9 mouse cellular contexts compared by ENCODE assay signal in the genomic region with DNA sequence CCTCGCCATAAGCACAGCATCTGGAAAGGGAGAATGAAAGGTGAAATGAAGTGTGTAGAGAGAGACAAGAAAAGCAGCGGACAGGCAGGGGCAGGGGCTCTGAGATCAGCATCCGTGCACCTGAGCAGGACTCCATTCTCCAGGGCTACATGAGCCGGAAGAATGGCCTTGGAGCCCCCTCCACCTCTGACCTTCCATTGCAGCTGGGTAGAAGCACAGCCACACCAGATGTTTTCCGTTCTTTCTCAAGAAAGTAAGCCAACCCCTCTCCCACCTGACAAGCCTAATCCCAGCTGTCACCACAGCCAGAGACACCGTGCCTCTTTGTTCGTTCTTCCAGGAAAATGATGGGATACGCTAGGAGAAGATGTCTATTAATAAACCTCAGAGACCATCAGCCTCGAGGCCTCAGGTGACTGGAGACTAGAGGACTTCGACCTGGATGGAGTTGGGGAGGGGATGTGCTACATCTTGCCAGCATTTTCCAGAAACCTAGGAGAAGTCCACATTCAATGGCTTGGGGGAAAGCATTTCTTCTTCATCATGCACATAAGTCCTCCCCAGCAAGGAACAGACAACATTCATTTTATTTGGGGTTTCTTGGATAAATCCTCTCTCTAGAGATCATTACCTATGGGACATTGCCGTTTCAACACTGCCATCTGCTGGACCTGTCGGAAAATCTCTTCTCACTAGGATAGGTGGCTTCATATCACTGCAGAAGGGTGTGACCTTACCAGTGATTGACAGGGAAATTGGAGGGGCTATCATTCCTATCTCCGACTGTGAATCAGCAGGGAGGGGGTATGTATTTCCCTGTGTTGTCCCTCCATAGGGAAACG.
A peak's percentile ranks its signal among the peaks of the same experiment; 100 is the strongest.
DNase-seq lines count a peak whose midpoint lies in the region; ATAC-seq and TF ChIP-seq lines count a peak whose summit lies in the region.
"Had no signal": no experiment of that assay in that cellular context is flagged by ENCODE, and none has a peak within 500 bp of the region (broad histone marks: within the 10 kb centered on the region; RNA-seq: fewer than 3 reads in every experiment).

No protein-coding gene starts in this region.

- no peak for TF ChIP-seq POLR2A in lung, adult 2 months (IDR thresholded peaks at IDR 0.05; ENCODE audit: borderline replicate concordance, extremely low read depth, low read depth, low read length)

- no peak overlapping the region for H3K4me3 ChIP-seq in lung, adult 2 months (replicated peaks; ENCODE audit: extremely low read depth, low read depth, low read length)
- H3K4me3 ChIP-seq: embryonic facial prominence, embryonic 13.5 days had no signal

- peak; percentile 45 for DNase-seq in urinary bladder, postnatal 14 days (ENCODE audit: low spot score)
- no peak for DNase-seq in urinary bladder, postnatal 4 days (ENCODE audit: low spot score in 2 of 2)
- DNase-seq in cerebellum, postnatal 14 days: peak; percentile 81
- peak; percentile 23 to 58 for DNase-seq in frontal cortex, postnatal 36 days (ENCODE audit: low spot score in 2 of 2)
- DNase-seq in kidney, postnatal 14 days: peak; percentile 58
- DNase-seq in lung, adult 2 months: peak; percentile 24
- DNase-seq in right cerebral cortex, adult 18-20 months: peak; percentile 56

- no peaks in the 10 kb centered on the region for H3K4me1 ChIP-seq in lung, adult 2 months (ENCODE audit: control insufficient read depth, insufficient read depth, low read length)

- 41% methylated on average over 14 of the region's 14 CpGs for WGBS in lung, adult 2 months

- ATAC-seq in inflammation-experienced regulatory T-cells, adult 6 months: no peak

- TF ChIP-seq CTCF in lung, adult 2 months (IDR thresholded peaks at IDR 0.05; ENCODE audit: insufficient read depth, low read length): peak; percentile 45

Comparison
In these comparisons a context has a peak if more than half of its experiments do, and no peak if none do; other contexts are left out.
1. DNase-seq: peak in urinary bladder, postnatal 14 days (single experiment), cerebellum, postnatal 14 days (2 of 2), frontal cortex, postnatal 36 days (2 of 2), kidney, postnatal 14 days (single experiment), lung, adult 2 months (single experiment) and right cerebral cortex, adult 18-20 months (single experiment); none in urinary bladder, postnatal 4 days (0 of 2).